Mouse (Mus musculus): Measurements from ENCODE around the gene Scfd2.

Gene Scfd2

DNA sequence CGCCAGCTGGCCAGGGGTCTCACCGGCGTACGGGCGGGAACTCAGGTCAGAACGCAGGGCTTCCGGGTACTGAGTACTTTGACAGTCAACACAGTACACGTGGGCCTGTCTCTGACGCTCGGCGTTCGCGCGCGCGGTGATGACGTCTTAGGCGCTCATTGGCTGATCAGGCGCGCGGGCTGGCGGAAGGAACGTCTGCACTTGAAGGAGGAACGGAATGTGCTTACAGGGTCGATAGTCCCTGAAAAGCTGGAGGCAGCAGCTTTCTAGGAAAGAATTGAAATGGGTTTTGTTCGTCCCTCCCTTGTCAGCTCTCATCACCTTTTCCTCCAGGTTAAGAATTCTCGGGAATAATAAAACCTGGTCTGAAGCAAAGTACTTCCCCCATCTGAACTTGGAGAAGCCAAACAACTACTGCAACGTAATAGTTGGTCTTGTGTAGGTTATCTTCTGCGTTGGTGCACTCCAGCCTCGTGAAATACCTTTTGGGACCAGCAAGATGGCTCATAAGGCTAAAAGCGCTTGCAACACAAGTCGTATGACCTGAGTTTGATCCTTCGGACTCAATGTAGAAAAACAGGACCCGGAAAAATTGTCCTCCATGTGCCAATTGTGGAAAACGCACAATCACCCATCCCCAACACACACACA lies at the start of gene Scfd2:
Scfd2 (minus strand) TSS at position 130 of the 651 bp plus-strand sequence.
- peak; percentile 98 for DNase-seq (ENCODE audit: low spot score)

DNA sequence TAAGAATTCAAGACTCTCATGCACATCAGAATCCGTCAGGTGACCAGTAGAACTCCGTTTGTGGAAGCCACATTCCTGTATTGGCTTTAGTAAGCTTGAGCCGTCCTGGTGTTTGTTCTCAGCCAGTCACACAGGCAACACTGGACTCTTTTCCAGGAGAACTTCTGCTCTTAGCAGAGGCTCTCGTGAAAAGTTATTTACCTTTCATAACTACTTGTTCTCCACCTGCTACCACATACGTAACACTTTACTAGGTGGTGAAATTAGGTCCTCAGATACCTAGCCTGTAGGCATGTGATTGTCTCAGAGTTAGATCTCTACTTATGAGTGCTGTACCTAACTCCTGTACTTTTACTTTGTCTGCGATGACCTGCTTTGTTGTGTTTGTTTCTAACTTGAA lies 40.2 kb upstream of the Scfd2 start:
- DNase-seq (ENCODE audit: low spot score) = no peak

DNA sequence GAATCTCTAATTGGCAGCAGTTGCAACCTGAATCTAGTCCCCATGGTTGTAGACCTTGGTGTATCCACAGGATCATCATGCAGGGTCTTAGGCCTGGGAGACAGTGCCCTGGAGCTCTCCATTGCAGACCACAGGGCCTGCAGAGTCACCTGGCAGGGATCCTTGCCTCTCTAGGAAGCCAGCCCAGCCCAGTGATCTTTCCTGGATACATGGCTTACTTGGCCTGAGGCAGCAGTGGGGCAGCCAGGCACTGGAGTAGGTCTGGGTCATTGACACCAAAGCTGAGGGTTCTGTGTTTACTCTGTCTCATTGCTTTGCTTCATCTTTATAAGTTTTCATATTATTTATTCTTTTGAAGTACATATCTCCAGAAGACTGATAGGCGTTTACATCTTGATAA lies 29.6 kb upstream of the Scfd2 start:
- no peak for DNase-seq (ENCODE audit: low spot score)

DNA sequence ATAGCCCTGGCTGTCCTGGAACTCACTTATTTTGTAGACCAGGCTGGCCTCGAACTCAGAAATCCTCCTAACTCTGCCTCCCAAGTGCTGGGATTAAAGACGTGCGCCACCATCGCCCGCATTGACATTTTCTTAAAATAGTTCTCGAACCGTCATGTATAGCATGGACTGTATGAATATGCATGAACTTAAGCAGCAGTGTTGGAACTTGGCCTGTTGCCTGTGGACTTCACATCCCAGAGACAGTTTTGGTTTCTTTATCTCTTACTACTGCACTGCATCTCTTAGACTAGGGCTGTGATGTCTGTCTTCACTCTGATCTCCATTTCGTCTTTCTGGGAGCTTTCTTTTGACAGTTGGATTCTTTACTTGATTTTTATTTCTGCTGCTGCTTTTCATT lies 18.0 kb upstream of the Scfd2 start:
- no peak for DNase-seq (ENCODE audit: low spot score)

DNA sequence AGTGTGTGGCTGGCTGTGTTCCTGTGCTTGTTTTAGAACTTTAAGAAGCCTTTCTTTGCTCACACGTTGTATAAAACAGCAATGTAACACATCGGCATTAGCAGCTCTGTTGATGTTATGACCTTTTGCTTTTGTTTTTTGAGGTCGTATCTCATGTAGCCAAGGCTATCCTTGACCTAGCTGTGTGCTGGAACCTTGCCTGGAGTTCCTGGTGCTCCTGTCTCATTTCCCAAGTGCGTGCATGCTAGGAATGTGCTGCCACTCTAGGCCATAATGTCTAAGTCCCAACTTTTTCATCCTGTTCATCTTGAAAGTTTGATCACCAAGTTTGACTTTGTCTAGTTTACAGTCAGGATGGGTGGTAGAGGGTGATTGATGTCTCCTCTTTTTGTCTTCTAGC lies 14.0 kb upstream of the Scfd2 start:
- DNase-seq (ENCODE audit: low spot score) = no peak

DNA sequence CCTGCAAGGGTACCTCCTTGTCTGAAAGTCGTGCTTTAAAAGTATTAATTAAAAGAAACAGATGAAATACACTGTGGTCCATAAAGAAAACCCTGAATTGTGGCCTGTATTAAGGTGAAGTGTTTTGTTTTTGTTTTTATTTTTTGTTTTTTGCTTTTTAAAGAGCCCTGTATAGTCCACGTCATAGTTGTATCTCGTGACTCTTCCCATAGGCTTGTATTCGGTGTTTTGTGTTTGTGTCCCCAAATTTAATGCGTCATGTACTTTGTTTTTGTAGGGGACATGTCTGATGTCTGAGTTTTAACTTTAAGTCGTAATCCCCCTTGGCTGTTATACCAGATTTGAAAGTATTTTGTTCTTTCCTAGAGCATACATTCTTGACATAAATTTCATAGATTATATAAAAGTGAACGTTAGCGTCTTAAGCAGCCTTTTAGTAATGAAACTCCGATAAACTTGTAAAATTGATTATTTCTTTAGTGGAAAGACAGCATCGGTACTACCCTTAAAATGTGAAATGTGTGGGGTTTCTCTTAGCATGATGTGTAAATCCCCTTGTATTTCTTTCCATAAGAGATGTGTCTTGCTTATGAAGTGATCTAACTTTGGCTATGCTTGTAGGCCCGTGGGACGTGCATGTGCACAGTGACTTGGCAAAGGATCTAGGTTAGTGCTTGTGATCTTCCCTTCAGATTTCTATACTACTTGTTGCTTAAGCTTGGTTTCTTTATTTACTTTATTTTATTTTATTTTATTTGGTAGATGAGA lies 4.8 kb upstream of the Scfd2 start:
- no peak for DNase-seq (ENCODE audit: low spot score)

DNA sequence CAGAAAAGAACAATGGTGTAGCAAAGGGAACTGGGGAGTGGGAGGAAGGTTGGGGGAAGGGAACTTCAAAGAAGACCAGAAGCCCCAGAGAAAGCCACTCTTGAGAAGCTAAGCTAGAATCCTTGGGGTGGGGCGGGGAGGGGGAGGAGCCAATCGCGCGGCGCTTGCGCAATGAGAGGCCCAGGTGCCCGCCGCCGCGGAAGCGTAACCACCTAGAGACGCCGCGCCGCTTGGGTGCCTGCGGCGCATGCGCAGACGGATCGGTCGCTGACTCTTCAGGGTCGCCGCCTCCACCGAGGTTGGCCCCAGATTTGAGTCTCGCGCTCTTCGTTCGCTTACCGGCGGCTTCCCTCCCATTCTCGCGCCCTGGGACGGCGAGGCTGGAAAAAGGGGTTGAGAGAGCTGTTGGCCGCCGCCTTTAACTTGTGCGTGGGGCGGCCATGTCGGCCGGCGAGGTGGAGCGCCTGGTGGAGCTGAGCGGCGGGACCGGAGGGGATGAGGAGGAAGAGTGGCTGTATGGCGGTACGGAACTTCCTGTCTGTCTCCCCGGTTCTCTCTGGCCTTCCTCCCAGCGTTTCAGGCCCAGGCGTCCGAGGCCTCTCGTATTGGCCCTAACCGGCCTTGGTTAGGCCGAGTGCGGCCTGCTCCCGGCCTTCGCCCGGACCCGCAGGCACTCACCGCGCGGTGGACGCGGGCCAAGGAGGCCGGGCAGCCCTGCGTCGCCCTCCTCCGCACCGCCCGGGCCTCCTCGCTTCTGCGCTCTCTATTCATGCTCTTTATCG lies 3.9 kb upstream of the Scfd2 start, which contains the start of gene Fip1l1:
Fip1l1 (plus strand) TSS at position 210 of the 782 bp plus-strand sequence.
- DNase-seq (ENCODE audit: low spot score) = peak; percentile 94

DNA sequence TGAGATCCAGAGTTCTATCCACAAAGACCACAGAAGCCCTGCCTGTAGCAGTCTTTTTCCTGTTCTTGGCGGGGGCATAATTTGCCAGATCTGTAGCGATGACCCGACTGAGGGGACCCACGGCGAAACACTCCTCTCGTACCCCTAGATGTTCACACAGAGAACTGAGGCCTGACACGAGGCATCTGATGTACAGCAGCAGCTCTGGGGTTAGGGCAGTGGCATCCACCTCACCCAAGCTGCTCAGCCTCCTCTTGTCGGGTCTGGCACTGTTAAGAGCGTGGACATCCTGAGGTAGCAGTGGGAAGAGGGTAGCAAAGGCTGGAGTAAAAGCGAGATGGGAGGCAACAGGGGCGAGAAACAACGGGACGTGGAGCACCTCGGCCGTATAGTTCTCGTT lies 774 bp downstream of the Scfd2 start:
- no peak for DNase-seq (ENCODE audit: low spot score)

DNA sequence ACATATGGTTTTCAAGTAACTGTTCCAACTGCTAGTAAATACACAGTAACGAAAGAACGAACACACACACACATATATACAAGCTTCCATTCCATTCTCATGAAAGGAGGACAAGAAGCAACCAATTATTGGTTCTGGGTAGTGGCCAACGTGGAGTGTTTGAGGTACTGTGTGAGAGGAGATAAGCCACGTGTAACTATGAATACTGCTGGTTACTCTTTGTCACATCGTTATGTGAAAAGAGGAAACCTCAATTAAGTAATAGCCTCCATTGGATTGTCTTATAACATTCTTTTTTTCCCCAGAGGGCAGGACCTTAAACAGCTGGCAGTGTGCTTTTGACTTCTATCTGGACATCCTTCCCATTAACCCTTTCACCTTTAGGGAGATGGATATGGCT lies 4.5 kb downstream of the Scfd2 start:
- DNase-seq (ENCODE audit: low spot score) = no peak

DNA sequence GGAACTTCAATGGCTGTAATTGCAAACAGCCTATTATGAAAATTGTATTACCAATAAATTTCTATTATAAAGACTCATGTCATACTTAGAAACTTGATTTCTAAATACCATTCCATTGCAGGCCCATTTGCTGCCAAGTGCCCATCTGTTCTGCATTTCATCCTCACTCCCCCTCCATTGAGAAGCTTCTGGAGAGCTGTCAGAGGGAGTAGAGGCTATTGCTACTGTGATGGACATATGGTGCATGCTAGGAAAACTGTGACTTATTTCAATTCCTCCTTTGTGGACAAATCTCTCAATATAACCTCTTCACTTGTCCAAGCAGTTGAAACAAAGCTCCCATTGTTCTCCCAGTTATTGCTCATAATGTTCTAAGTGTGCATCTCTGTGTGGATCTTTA lies 19.9 kb downstream of the Scfd2 start:
- no peak for DNase-seq (ENCODE audit: low spot score)

DNA sequence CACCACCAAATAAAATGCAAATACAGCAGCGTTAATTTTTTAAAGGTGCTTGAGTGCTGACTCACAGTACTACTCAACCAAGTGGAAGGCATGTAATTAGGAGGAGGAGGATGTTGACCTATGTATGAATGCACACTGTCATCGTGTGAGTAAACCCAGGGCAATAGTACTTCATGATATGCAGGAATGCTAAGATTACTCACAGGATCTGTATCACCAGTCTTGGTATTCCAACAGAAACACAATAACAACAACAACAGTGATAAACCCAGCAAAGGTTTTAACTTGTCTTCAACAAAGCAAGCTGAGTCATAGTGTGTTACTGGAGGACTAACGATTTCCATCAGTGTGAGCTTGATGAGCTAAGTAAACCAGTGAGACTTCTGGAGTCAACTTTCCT lies 38.9 kb downstream of the Scfd2 start:
- no peak for DNase-seq (ENCODE audit: low spot score)

DNA sequence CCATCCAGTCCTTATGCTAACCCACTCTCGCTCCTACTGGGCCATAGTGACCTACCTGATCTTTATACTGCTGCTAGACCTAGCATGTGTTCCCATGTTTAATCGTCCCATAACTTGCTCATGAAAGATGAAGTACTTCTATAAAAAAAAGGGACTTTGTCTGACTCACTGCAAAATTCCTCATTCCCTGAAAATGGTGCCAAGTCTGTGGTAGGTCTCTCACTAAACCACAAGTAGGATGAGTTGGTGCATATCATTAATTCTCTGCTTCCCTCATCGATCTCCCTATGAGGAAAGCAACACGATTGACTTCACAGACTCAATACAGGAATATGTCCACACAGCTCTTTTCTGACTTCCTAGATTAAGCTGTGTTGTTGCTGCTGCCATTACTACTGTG lies 46.9 kb downstream of the Scfd2 start:
- DNase-seq (ENCODE audit: low spot score) = no peak

DNA sequence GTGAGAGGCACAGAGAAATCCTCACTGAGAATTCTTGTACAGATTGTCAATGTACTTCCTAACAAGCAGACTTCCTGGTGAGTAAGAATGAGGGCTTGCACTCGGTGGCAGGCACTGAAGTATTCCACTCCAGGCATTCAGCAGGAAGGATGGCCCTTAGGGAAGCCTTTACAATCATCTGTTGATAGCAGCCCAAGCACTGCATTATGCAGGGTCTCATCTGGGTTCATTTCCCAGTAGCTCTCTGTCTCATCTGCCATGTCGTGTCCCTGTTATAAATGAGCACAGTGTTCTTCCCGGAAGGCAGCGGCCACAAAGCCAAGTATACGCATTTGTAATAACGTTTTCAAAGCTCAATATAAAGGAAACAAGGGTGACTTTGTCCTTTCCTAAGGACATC lies 48.9 kb downstream of the Scfd2 start:
- DNase-seq (ENCODE audit: low spot score) = no peak

DNA sequence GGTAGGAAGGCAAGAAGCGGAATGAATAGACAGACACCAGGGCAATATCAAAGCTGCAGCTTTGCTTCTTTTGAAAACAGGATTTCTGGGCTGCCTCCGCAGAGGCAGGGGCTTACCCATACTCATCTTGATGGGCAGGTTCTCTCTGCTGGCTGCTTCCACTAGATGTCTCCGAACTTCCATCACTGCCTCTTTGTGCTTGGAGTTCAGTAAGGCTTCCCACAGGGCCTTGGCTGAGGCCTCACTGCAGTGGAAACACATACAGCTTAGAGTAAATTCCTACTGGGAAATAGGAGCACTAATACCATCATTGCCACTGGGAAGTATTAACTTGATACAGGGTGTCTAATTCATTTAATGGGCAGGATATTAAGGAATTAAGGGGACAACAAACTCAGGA lies 49.5 kb downstream of the Scfd2 start:
- no peak for DNase-seq (ENCODE audit: low spot score)

DNA sequence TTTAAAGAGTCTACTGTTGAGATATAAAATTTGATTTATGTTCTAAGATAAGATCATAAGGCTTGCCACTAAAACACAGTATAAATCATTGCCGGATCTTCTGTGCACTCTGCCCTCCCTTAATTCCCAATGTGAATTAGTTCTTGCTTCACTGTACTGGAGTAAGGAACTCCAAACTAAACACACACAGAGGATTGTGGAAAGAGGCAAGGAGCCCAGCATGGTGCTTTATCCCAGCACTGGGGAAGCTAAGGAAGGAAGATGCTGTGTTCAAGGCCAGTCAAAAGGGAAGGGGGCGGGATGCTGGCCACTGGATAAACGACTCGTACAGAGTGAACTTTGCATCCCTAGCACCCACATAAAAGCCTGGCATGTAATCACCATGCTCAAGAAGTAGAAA lies 51.1 kb downstream of the Scfd2 start:
- no peak for DNase-seq (ENCODE audit: low spot score)

DNA sequence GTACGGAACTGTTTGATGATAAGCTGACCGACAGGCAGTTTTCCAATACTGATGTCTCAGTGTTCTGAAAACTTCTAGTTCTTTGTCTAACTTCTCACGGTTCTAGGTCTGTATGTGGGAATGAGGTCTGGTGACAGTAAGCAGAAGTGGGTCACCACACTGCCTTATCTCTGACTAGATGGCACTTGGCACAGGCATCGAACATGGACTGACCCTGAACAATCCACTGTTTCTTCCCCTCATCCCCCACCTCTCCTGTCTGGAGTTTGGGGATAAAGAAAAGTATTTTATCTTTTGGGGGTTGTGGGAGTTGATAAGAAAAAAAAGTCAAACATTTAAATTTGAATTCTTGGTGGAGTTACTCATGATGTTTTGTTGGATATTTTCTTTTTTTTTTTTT lies 51.6 kb downstream of the Scfd2 start:
- no peak for DNase-seq (ENCODE audit: low spot score)

DNA sequence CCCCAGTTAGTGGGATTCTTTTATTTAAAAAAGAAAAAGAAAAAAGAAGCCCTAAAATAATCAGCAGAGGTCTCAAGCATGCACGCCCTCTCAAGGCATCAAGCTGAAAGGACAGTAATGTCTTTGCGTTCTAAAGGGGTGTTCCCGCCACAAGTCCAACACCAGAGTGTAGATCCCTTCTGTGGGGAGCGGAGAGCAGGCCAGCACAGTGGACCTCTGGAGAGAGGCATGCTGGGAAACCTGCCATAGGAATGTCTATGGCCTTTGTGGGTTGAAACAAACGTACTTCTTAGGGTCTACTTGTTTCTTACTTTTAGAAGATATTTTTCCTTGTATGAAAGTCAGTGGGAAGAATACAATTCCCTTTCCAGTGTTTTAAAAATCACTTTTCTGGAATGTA lies 52.4 kb downstream of the Scfd2 start:
- no peak for DNase-seq (ENCODE audit: low spot score)

DNA sequence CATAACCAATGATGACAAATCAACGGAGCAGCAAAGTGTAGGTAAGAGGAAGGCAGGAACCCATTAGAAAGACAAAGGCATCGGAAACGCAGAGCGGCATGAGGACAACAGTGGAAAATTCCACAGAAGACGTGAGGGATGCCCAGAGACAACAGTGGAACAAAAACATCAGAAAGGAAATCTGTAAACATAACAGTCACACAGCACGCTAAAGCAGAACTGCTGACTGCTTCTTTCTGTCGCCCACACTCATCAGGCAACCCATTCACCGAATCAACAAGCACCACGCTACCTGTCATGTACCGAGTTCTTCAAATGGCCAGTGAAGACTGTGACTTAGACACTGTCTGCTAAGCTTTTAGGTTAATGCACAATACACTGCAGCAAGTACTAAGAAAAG lies 55.0 kb downstream of the Scfd2 start:
- no peak for DNase-seq (ENCODE audit: low spot score)

DNA sequence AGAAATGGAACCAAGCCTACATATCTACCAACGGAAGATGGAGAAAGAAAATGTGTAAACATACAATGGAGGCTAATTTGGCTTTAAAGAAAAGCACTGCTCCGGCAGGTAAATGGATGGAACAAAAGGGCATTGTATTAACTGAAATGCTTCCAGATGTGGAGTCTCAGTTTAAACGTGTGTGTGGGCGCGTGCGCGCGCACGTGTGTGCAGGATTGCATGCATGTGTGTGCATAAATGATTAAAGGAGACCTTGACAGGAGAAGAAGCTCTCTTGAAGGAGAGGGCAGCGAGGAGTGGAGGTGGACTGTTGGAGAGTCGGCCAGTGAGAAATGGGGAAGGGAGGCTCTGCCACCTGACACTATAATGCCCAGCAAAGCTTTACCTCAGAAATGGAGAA lies 58.4 kb downstream of the Scfd2 start:
- no peak for DNase-seq (ENCODE audit: low spot score)

DNA sequence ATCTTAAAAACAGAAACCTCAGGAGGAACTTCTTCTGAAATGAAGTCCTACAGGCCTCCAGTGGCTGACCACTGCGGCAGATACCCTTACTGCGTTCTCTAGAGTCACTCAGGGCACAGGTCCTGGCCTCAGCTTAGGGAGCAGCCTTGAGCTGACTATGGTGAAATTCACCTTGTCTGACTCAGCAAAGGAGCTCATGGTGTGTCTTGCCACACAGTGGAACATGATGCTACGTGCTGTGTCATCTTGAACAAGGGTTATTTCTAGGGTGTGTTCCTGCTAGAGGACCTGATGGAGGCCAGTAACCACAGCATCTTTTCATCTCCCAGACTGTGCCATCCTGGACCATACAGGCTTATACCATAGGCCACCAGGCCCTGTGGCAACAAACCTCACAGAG lies 60.7 kb downstream of the Scfd2 start:
- DNase-seq (ENCODE audit: low spot score) = no peak

DNA sequence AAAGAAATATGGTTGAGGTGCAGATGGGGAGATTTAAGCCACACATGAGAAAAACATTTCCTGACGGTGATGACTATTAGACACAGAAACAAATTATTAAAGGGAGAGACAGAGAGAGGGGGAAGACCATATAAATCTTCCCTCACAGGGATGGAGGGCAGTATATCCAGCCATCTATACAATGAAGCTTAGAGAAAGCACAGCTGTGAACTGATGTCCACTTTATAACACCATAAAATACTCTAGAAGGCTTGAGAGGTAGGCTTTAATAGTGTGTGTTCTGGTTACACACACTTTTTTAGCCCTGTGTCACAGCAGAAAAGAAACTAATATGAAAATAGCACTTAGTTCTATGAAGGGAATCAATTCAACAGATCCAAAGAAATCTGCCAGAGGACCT lies 61.9 kb downstream of the Scfd2 start:
- DNase-seq (ENCODE audit: low spot score) = no peak

DNA sequence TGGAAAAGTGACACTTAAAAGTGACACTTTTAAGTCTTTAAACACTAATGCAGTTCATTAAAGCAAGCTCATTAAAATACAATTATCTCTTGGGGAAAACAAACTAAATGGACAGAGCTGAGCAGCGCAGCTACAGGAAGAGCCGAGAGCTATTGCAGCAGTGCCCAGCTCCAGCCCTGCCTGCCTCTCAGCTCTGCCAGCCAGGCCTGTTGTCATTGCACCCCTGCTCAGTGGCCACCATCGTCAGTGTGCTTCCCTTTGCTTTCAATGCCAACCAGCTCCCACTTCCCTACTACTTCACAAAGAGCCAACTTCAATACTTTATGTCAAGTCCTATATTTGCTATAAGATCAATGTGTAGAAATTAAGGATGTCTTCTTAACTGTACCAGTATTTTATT lies 63.8 kb downstream of the Scfd2 start:
- DNase-seq (ENCODE audit: low spot score) = no peak

DNA sequence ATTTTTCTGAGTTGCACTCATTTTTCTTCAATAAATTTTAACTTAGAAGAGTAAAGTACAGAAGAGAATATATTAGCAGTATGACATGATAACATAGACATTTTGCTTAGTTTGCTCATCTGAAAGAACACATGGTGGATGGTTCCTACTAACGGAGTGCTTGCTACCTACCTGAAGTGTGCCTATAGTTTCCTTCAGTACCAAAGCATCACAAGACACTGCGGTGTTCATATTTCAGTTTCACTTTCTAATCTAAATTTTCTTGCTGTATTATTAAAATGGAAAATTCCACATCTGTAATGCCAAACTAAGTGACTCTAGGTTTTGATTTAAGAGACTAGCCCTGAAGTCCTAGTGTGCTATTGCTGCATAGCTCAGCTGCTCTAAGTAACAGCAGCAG lies 74.8 kb downstream of the Scfd2 start:
- no peak for DNase-seq (ENCODE audit: low spot score)

Data from testis, postnatal 10 days (tissue).